Mouse (Mus musculus) cerebellum, adult 11 months (tissue): ENCODE results near the gene Epha8.

Experiments
- DNase-seq: peaks from one replicate; pipeline ENCODE4 v3.0.0; 2022

Epha8 gene

GRCm38 (mm10) chr4:136956751-136957446 is at the start of gene Epha8:
TSS of gene Epha8 (minus strand) at chr4:136956816.
- DNase-seq: peak; percentile 58

- no peak for DNase-seq
These were observed 45.2 kb upstream of the Epha8 start for GRCm38 (mm10) chr4:137001825-137002224.

DNA sequence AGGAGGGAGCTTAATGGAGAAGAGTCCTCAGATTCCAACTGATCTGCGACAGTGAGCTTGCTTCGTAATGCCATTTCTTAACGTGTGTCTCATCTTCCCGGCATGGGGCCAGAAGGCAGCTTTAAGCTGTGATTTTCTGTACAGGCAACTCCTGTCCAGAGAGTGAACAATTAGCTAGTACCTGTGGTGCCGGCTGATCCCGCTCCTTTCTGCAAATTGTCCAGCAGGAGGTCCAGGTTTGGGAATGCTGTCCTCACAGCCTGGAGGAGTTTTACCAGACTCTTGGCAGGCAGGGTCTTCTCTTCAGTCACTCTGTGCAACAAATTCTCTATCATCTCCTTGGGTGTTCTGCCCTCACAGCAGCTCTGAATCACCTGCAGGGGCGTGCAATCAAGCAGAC is 44.4 kb upstream of the Epha8 start:
- DNase-seq: no peak

- no peak for DNase-seq
These were observed 41.8 kb upstream of the Epha8 start for GRCm38 (mm10) chr4:136998371-136998770.

DNA sequence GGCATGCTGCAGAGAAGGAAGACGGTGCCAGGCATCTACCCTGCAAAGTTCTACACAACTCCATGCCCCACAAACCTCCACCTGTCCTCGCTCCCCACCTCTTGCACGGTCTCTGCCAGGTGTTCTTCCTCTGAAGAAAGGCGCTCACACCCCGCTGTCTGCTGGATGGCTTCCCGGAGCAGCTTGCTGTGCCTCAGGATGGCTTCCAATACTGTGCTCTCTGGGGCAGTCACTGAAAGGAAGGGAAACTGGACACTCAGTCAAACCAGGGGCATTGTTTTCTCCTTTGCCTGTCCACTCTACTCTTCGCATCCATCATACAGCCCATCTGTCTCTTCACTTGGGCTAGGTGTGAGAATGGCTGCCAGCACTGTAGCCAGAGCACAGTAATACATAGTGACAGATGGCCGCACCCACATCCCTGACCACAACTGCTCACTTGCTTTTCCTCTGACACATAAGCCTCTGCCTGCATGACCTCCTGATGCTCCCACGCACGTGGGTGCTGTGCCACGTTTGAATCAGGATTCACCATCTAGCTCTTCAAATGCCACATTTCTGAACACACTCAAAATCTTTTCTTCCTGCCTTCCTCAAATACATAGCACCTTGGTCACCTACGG is 41.2 kb upstream of the Epha8 start:
- peak; percentile 82 for DNase-seq

- no peak for DNase-seq
These were observed 40.3 kb upstream of the Epha8 start for GRCm38 (mm10) chr4:136996933-136997332.

- peak; percentile 59 for DNase-seq
These were observed 38.7 kb upstream of the Epha8 start for GRCm38 (mm10) chr4:136995361-136995760.

- DNase-seq: no peak
These were observed 25.5 kb upstream of the Epha8 start for GRCm38 (mm10) chr4:136981993-136982695.

DNA sequence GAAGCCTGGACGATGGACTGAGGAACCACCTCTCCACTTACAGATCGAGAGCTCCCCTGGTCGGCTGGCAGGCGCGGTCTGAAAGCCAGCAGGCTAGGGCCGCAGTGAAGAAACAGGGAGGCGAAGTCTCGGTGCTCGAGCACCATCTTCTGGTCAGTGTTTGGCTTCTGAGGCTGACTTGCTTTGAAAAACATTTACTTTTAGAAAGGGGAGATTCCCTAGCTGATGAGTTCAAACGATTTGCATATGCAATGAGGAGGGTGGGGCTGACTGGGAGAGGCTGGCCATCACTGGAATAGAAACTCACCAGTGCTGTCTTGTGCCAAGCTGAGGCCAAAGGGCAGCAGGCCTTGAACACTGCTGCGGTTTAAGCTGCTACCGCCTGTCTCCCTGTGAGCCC is 24.7 kb upstream of the Epha8 start:
- DNase-seq: peak; percentile 69

DNA sequence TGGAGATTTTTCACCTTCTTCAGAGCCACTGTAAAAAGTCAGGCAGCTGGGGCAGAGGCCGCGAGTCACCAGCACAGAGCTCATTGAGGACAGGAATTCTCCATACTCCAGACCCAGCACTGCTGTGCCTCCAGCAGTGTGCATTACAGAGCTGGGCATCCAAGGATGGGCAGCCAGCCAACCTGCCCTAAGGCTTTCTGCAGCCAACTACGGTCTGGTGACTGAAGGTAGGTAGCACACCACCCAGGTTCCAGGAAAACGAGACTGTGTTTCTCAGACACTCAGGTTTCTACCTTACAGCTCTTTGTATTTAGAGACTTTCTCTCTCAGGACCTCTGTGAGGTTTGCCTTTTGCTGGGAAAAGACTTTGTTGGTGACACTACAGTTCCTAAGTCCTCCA is 24.3 kb upstream of the Epha8 start:
- DNase-seq: peak; percentile 48

- DNase-seq: no peak
These were observed 20.6 kb upstream of the Epha8 start for GRCm38 (mm10) chr4:136977244-136977643.

DNA sequence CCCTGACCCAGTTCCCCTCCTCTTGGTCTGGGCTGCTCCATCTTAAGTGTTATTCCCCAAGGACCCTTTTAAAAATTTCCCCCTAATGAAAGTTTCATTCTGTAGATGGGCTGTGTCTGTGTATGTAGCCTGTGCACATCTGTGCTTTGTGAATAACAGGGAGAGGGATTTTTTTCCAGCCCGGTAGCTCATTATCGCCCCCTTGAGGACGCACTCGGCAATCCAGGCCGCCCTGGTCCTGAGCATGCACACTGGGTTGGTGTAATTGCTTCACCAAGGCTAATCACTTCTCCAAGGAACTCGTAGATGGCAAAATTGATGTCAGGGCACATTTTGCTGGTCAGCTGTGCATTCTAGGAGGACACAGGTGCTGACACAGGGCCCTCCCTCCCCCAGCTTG is 14.3 kb upstream of the Epha8 start:
- DNase-seq: no peak

GRCm38 (mm10) chr4:136969503-136970276 is 13.1 kb upstream of the Epha8 start:
- no peak for DNase-seq

DNA sequence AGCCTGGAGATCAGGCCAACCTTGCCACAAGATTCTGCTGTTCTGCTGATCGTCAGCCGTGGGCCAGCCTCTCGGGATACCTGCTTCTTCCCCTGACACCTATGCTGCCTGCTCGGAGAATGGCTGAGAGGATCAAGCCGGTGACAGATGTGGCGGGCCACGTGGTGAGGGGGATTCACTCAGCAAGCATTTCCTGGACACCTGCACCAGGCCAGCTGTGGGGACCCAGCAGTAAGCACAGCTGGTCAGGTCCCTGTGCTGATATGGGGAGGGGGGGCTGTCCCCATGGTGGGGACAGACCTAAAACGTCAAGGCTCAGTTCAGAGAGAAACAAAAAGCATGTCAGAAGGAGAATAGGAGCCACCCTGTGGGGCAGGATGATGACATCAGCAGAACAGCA is 12.5 kb upstream of the Epha8 start:
- DNase-seq: no peak

- no peak for DNase-seq
These were observed 10.9 kb upstream of the Epha8 start for GRCm38 (mm10) chr4:136967511-136967910.

- no peak for DNase-seq
These were observed 10.1 kb upstream of the Epha8 start for GRCm38 (mm10) chr4:136966493-136967390.

DNA sequence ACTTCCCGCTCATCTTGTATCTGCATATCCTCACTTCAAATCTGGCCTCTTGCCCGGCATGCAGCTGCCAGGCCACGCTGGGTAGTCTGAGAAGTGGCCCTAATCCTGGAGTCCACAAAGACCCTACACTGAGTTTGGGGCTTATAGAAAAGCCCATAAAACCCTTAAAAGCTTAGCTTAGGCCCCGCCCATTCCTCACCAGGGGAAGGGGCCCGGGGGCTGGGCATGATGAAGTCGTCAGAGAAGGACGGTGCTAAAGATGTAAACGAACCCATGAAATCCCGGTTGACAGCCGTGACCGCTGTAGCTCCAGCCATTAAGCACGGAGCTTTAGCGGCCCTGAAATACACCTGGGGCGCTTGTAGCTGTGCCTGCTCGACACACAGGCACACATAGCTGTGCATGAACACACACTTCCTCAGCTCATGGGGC is 8.4 kb upstream of the Epha8 start:
- DNase-seq: no peak

GRCm38 (mm10) chr4:136962447-136962846 is 5.8 kb upstream of the Epha8 start:
- no peak for DNase-seq

DNA sequence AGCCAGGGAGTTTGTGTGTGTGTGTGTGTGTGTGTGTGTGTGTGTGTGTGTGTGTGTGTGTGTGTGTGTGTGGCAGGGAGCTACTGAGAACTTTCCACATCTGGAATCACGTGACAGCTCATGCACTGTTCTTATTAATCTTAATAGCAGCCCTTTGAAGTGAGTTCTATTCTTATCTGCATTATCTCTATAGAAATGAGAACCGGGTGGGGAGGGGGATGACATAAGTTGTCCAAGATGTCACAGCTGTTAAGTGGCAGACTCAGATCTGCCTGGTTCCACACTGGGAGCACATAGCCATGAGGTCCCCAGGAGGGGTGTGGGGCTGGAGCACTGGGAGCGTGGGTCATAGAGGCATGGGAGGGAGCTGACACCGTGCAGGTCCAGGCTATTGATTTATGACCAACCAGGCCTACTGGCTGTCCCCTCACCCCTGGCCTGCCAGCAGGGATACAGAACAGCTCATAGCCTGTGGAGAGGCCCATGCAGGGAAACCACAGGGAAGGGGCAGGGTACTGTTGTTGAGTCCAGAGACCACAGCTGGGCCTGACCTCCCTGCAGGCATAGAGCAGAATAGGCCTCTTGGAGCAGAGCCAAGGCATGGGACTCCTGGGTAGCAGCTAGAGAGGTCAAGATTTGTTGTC is 5.1 kb upstream of the Epha8 start:
- no peak for DNase-seq

- no peak for DNase-seq
These were observed 4.0 kb upstream of the Epha8 start for GRCm38 (mm10) chr4:136960581-136960980.

GRCm38 (mm10) chr4:136960068-136960467 is 3.5 kb upstream of the Epha8 start:
- no peak for DNase-seq

DNA sequence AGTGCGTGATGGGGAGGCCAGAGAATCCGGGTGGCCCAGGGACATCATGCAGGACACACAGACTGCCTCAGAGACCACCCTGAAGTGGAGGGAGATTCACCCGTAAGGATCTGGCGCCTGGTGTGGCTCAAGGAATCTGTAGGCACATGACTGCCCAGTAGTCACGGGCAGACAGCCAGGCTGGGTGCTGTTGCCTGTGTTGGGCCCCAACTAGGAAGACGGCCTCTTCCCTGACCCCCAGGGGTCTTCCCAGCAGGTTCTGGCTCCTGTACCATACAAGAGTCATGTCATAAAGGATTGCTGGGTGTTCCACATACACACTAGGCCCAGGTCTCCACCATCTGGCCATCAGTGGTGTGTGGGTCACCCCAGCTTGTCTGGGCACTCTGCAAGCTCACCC is 2.1 kb downstream of the Epha8 start:
- DNase-seq: no peak
